Mouse (Mus musculus) brain, embryonic 14.5 days (tissue): Measurements from ENCODE around the gene Cyyr1. TPM values are rescaled to one million over a fixed set of nuclear protein-coding genes. Genes with fewer than 3 reads are reported as not detected.

Experiments used
- DNase-seq: peaks from one replicate; pipeline ENCODE4 v3.0.0-alpha.2; 2011; ENCODE audit warnings: low read depth
- CTCF ChIP-seq: fragments of 200-500 bp; IDR thresholded peaks from 2 replicates; pipeline ENCODE4 v1.5.1; 2012; ENCODE audit warnings: inconsistent platforms, mild to moderate bottlenecking, moderate library complexity, borderline replicate concordance; ENCODE audit not compliant: insufficient read depth, insufficient read length; ENCODE audit errors: extremely low read depth
- POLR2A ChIP-seq: fragments of 200-500 bp; IDR thresholded peaks from 2 replicates; pipeline ENCODE4 v1.6.1; 2012; ENCODE audit warnings: mild to moderate bottlenecking, inconsistent platforms, borderline replicate concordance; ENCODE audit not compliant: poor library complexity, insufficient read depth, insufficient read length, severe bottlenecking; ENCODE audit errors: extremely low read depth
- polyA plus RNA-seq: library from polyadenylated mRNA; depleted of rRNA; stranded (reverse); fragments of >200 nt; gene quantifications from 2 replicates; pipeline ENCODE4 v1.2.3, GENCODE M21; 2012; rRNA removed

Gene Cyyr1
- polyA plus RNA-seq, 1 experiment = 3.0 TPM

DNA sequence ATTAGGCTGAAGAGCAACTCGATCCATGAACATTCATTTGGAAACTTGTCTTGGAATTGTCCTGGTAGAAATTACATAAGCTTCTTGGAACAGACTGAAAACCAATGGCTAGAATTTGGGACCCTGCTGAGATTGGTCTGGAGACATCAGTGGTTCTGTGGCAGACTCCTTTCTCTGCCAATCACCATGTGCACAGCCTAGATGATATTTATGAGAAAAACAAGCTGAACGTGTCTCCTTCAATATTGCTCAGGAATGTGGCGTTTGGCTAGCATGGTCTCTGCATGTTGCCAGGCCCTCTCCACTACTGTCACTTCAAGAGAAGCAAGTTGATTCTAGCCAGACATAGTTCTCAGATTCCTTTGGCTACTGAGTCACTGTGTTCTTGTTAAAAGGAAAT is 107.4 kb downstream of the Cyyr1 start:
- TF ChIP-seq CTCF = no peak
- TF ChIP-seq POLR2A = no peak
- no peak for DNase-seq

DNA sequence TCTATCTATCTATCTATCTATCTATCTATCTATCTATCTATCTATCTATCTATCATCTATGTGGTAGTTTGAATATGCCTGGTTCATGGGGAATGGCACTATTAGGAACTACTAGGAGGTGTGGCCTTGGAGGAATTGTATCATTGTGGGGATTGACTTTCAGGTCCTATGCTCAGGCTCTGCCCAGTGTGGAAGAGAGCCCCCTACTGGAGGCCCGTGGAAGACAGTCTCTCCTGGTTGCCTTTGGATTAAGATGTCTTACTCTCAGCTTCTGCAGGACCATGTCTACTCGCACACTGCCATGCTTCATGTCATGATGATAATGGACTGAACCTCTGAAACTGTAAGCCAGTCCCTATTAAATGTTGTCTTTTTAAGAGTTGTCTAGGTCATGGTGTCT is 117.8 kb downstream of the Cyyr1 start:
- no peak for DNase-seq
- TF ChIP-seq CTCF = no peak
- no peak for TF ChIP-seq POLR2A

DNA sequence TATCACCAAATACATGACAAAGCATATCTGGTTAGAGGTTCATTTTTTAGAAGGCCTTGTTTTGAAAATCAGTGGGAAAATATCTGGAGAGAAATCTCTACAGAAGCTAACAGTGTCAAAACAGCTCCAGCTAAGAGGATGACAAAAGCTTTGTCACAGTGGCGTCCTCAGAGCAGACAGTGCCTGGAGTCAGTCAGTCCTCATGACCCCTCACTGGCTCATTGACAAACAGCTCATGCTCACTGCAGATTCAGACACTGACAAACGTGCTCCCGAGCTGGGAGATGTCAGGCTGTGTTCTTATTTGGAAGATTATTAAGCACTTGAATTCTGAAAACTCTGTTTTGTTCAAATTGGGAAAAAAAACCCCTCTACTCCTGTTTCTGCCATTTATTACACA is 124.0 kb downstream of the Cyyr1 start:
- no peak for TF ChIP-seq CTCF
- TF ChIP-seq POLR2A = no peak
- peak; percentile 60 for DNase-seq

DNA sequence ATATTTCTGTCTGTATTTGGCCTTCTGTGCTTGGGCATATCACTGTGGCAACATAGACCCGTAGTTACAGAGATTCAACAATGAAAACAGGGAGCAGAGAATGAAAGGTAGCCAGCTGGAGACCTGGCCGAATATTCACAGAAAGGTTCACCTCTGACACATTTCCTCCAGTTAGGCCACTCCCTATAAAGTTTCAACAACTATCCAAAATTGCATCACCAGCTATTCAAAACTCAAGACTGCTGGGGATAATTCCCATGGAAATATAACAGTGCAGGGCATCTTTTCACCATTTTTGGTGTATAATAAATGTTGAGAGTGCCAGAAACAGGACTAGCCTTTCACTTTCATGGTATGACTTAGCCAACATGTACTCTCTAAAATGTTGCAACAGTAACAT is 130.3 kb downstream of the Cyyr1 start:
- TF ChIP-seq CTCF (no peak), POLR2A (no peak)
- no peak for DNase-seq

DNA sequence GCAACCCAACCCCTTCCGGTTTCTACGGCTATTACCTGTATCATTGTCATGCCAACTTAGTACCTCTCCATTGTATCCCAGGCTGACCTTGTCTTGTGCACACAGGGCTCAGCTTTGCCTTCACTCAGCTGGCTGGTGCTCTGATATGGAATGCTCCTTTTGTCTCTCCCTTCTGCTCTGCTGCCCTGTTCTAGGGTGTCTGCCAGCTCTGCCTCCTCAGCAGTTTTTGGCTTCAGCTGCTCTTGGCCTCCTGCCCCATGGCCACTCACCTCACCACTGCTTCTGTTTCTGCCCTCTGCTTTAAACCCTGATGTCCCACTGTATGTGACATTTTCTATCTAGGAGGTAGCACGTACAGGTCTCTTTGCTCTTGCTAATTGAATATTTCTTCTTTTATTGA is 137.8 kb downstream of the Cyyr1 start:
- TF ChIP-seq POLR2A = no peak
- TF ChIP-seq CTCF = no peak
- DNase-seq = peak; percentile 38

DNA sequence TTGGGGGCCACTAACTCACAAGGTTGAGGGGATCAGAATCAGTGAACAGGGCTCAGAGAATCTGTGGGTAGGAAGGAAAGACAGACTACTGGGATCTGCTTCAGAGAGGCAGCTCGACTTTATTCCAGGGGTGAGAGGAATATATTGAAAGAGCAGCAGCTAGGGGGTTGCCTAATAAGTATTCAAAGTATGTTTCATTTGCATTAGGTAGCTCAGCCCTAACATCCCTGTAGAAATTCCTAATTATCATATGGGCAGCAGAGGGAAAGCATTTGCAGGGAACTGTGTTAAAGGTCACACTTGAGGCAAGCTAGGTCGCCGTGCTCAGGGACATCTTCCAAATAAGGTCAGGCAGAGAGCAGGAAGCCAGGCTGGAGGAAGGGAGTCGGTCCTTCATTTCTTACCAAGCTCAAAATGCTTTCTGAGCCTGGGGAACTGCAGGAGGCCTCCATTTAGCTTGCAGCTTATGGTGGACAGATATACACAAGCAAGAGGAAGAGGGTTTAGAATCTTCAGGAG is 159.7 kb downstream of the Cyyr1 start:
- TF ChIP-seq CTCF (no peak), POLR2A (no peak)
- DNase-seq = peak; percentile 42

DNA sequence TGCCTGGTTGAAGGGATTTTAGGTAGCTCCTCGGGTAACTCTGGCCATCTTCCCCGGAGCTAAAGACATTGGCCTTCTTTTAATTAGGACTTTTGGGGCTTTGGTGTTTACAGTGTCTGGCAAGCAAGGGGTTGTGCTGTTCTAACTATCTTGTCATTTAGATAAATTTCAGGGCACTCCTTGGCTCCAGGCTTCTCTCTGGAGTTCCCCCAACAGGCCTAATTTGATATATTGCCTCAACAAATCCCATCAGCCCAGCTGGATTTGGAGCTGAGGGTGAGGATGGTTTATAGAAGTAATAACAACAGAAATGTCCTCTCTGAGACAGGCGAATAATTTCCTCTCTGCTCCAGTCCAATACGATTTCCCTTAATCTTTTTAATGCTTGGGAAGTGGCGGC is 166.4 kb downstream of the Cyyr1 start:
- peak; percentile 14 for DNase-seq
- TF ChIP-seq CTCF = no peak
- TF ChIP-seq POLR2A = no peak

Other genes starting within 250 kb of the Cyyr1 start
- 7.8 and 9.7 TPM in 2 replicates for gene Adamts1, start 249.7 kb upstream of the Cyyr1 start, polyA plus RNA-seq